In the genomic region with DNA sequence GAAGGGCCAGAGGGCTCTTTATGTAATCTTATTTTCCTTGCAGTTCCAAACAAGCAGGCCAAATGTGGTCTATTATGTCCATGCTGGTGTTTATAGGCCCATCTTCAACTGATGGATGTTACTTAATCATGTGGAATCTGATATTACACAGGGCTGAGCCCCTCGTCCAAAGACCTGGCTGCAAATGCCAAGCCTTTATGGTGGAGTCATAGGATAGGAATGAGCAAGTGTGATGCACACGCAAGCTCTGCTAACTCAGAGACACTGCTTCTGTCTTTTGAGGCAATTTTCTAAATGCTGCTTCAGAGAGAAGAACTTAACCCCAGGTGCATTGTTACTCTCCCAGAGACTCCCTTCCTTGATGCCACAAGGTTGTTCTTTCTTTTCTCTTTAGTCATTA, we compare ENCODE assay signal across 24 mouse cellular contexts.
"Had no signal": no experiment of that assay in that cellular context is flagged by ENCODE, and none has a peak within 500 bp of the region (broad histone marks: within the 10 kb centered on the region; RNA-seq: fewer than 3 reads in every experiment).

No protein-coding gene starts in this region.

- H3K27me3 ChIP-seq: heart, embryonic 13.5 days; heart, embryonic 15.5 days; hindbrain, embryonic 12.5 days; intestine, embryonic 15.5 days; limb, embryonic 12.5 days; liver, embryonic 13.5 days had no signal

- DNase-seq: gastrocnemius, adult 2 months; gastrocnemius, postnatal 10 days; gastrocnemius, postnatal 25 days; heart, adult 2 months; heart, postnatal 4 days; kidney, adult 18-20 months; kidney, adult 8-10 months; kidney, postnatal 10 days; kidney, postnatal 25 days; kidney, postnatal 4 days; liver; liver, embryonic 13.5 days had no signal

- H3K36me3 ChIP-seq: heart, embryonic 13.5 days; heart, embryonic 15.5 days; hindbrain, embryonic 10.5 days; hindbrain, embryonic 12.5 days; intestine, embryonic 15.5 days; limb, embryonic 10.5 days; limb, embryonic 12.5 days; liver, embryonic 13.5 days had no signal

- H3K4me3 ChIP-seq: gastrocnemius, adult 2 months; heart, adult 2 months; heart, embryonic 13.5 days; heart, embryonic 15.5 days; hindbrain, embryonic 10.5 days; hindbrain, embryonic 12.5 days; intestine, embryonic 15.5 days; layer of hippocampus, adult 2 months; left cerebral cortex, adult 2 months; limb, embryonic 10.5 days; limb, embryonic 12.5 days; liver, embryonic 13.5 days had no signal

- H3K4me2 ChIP-seq: heart, embryonic 11.5 days; heart, embryonic 13.5 days; heart, embryonic 15.5 days; hindbrain, embryonic 12.5 days; hindbrain, embryonic 14.5 days; intestine, embryonic 15.5 days; limb, embryonic 12.5 days; liver, embryonic 11.5 days; liver, embryonic 13.5 days had no signal
